Comparison of ENCODE assay signal across 24 mouse cellular contexts in the genomic region with DNA sequence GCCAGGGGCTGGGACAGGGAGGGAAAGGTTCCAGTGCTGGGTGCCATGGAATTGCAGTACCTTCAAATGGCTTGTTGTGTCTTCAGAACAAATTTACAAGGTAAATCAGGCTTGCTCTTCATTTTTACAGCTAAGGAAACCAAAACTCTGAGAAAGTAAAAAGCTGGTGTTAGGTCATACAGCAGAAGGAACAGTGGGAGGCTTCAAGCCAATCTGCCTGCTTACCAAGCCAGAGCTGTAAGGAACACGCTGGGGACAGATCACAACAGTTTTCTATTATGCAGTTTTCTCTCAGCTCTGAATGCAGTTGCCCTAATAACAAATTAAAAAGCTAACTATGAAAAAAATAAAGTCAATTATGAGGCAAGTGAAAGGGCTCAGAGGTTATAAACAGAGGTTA.
"Had no signal": no experiment of that assay in that cellular context is flagged by ENCODE, and none has a peak within 500 bp of the region (broad histone marks: within the 10 kb centered on the region; RNA-seq: fewer than 3 reads in every experiment).

No protein-coding gene starts in this region.

- H3K9ac ChIP-seq: heart, embryonic 12.5 days; hindbrain, embryonic 12.5 days; hindbrain, embryonic 15.5 days; kidney, embryonic 15.5 days; limb, embryonic 13.5 days; limb, embryonic 15.5 days; liver, embryonic 12.5 days; liver, embryonic 14.5 days had no signal

- DNase-seq: gastrocnemius, postnatal 14 days; gastrocnemius, postnatal 36 days; heart, adult 11 months; heart, adult 2 months; heart, postnatal 10 days; heart, postnatal 4 days; kidney, adult 11 months; kidney, adult 2 months; kidney, adult 9 months; kidney, postnatal 14 days; kidney, postnatal 36 days; layer of hippocampus, postnatal 36 days; left cerebral cortex, postnatal 4 days; lung, adult 18-20 months had no signal

- H3K36me3 ChIP-seq: heart, embryonic 12.5 days; kidney, embryonic 15.5 days; limb, embryonic 13.5 days; limb, embryonic 15.5 days; liver, embryonic 12.5 days had no signal

- H3K27me3 ChIP-seq: heart, embryonic 12.5 days; hindbrain, embryonic 12.5 days; hindbrain, embryonic 15.5 days; kidney, embryonic 15.5 days; limb, embryonic 13.5 days; limb, embryonic 15.5 days had no signal

- H3K4me3 ChIP-seq: heart, adult 2 months; heart, embryonic 12.5 days; hindbrain, embryonic 10.5 days; hindbrain, embryonic 12.5 days; hindbrain, embryonic 15.5 days; kidney, embryonic 15.5 days; limb, embryonic 13.5 days; limb, embryonic 15.5 days; liver, embryonic 12.5 days had no signal

- H3K27ac ChIP-seq: heart, adult 2 months; hindbrain, embryonic 10.5 days; hindbrain, embryonic 12.5 days; hindbrain, embryonic 15.5 days; kidney, embryonic 15.5 days; kidney, postnatal 0 days; limb, embryonic 13.5 days; limb, embryonic 15.5 days; liver, embryonic 12.5 days; liver, embryonic 14.5 days had no signal

- H3K9me3 ChIP-seq: heart, embryonic 12.5 days; hindbrain, embryonic 10.5 days; hindbrain, embryonic 12.5 days; hindbrain, embryonic 15.5 days; kidney, embryonic 15.5 days; limb, embryonic 13.5 days; limb, embryonic 15.5 days; liver, embryonic 12.5 days had no signal
